Mouse (Mus musculus) gastrocnemius, adult 2 months (tissue): ENCODE results near the gene Nol4l. TPM values are rescaled to one million over a fixed set of nuclear protein-coding genes. Genes with fewer than 3 reads are reported as not detected.

ENCODE experiments used
- DNase-seq: peaks from one replicate; pipeline ENCODE4 v3.0.0; 2022
- H3K27ac ChIP-seq: fragments of 200-600 bp; 2 replicates; pipeline ENCODE4 v1.8.1; 2022; ENCODE audit warnings: mild to moderate bottlenecking
- H3K4me3 ChIP-seq: fragments of 200-600 bp; 2 replicates; pipeline ENCODE4 v1.8.1; 2022; ENCODE audit warnings: mild to moderate bottlenecking, moderate library complexity
- CTCF ChIP-seq: fragments of 200-600 bp; IDR thresholded peaks from 2 replicates; pipeline ENCODE4 v1.8.1; 2022; ENCODE audit warnings: antibody characterized with exemption, mild to moderate bottlenecking, moderate library complexity
- intact Hi-C: fragments of 180-260 bp; cut with DNase I; formaldehyde crosslinking; loops from one replicate; pipeline ENCODE4 v1.15.1; 2025
- long read RNA-seq, 2 experiments: library from polyadenylated mRNA; stranded (forward); transcript quantifications; one replicate each; pipeline ENCODE4 v2.0.0; 2021
- total RNA-seq, 2 experiments: library from RNA; stranded (reverse); gene quantifications; 2 replicates each; pipeline ENCODE4 v1.2.3; 2021

Gene Nol4l
- total RNA-seq, result 1 to 10 TPM; 1.0 to 1.2 TPM
- long read RNA-seq, experiment 1, full-length matches to known transcripts, result 1 of 4 reads
- long read RNA-seq, experiment 1, partial matches to known transcripts, result 2 of 4 reads
- long read RNA-seq, experiment 1, other reads (novel, unspliced or antisense), result 1 of 4 reads
- long read RNA-seq, experiment 2, result 0 reads

DNA sequence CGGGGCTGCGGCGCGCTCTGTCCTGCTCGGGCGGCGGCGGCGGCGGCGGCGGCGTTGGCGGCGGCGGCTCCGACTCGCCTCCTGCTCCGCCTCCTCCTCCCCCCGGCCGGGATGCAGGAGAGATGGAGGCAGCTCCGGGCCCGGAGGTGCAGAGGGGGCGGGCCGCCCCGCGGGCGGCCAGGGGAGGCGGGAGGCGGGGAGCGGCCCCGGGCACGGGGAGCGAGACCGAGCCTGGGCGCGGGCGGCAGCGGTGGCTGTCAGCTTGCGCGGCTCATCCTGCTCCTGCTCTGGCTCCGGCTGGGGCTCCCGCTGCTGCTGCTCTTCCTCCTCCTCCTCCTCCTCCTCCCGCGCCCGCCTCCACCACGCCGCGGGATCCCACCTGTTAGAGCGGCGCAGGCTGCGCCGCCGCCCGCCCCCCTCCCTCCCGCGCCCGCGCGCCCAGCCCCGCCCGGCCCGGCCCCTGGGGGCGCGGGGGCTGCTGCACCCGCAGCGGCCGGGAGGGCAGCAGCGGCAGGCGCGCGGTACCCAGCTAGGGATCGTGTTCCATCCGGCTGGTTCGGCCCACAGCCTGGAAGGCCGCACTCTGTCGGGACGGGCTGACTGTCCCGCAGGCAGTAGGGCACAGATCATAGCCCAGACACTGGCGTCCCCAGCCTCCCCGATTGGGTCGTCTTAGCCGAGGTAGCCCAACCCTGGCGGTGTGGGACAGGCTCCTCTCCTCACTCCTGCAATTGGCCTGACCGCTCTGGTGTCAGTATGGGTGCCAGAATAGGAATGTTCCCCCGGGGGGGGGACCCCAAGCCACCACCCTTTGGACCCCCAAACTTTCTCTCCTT lies at the start of gene Nol4l:
Nol4l (minus strand) TSS at position 41 of the 836 bp plus-strand sequence.
- H3K4me3 ChIP-seq, result peak within 1 kb of the TSS; percentile 85
- H3K27ac ChIP-seq, result no peak within 1 kb of the TSS
- intact Hi-C loops, result no loop called here
- no peak for TF ChIP-seq CTCF
- peak; percentile 52 for DNase-seq

DNA sequence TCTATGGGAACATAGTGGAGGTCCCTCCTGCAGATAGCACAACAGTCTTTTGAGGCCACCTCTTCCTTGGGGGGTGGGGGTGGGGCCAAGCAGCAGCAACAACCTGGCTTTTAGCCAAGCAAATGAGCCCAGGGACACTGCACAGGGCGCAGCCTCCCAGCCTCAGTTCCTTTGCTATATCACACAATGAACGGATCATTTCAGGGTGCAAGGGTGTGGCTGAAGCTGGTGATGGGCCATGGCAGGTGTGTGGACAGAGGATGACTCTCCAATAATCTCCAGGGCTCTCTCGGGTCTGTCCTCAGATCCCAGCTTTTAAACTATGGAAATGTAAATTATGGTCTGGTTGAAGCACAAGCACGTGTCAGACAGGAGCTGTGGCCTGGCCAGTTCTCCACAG lies 47.4 kb upstream of the Nol4l start:
- Histone ChIP-seq H3K4me3 (no peak overlapping the region), H3K27ac (no peak overlapping the region)
- no peak for DNase-seq
- no peak for TF ChIP-seq CTCF
- intact Hi-C loops, result no loop called here

DNA sequence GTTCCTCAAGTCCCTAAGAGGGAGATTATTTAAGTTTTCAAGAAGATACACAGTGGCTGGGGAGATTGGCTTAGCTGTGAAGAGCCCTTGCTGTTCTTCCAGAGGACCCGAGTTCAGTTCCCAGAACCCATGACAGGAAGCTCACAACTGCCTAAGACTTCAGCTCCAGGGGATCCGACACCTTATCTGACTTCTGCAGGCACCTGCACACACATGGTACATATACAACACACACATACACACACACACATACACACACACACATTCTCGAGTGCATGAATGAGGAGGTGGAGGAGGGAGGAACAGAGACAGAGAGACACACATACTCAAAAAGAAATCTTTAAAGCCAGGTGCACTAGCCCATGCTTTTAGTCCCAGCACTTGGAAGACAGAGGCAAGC lies 46.4 kb upstream of the Nol4l start:
- DNase-seq, result no peak
- H3K27ac ChIP-seq, result no peak overlapping the region
- intact Hi-C loops, result no loop called here

DNA sequence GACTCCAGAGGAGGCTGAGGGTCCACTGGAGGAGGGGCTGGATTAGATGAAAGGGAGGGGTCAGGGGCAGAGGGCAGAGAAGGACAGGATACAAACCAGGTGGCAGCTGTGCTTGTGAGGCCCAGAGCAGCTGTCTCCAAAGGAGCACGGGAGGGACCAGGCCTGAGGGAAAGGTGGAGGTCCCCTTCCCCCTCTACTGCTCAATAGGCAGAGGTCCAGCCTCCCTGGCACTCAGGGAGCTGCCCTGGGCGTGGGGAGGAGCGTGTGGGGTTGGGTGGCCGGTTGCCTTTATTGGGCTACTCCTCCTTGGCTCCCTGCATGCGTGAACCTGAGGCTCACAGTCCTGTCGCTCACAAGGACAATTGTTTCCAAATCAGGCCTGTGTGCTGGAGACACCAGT lies 45.8 kb upstream of the Nol4l start:
- intact Hi-C loops, result no loop called here
- H3K27ac ChIP-seq, result no peak overlapping the region
- DNase-seq, result no peak
- no peak for TF ChIP-seq CTCF
- H3K4me3 ChIP-seq, result no peak overlapping the region

More for the DNA sequence above, 46.4 kb upstream of the Nol4l start:
- no peak overlapping the region for H3K4me3 ChIP-seq
- TF ChIP-seq CTCF, result no peak

DNA sequence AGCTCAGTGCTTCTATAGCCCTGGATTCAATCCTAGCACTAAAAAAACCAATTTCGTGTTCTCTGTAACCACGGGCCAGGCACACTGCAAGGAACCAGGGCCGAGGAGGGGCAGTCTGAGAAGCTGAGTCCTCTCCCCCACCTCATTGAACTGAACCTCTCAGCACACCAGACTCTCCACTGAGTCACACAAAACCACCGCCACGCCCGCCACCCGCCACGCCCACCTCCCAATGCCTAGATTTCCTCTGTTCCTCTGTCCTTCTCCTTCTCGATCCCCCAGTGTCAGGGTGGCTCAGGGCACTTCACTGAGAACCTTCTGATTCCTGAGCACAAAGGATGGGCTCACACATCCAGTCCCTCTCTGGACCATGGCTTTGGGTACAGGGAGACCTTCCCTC lies 43.3 kb upstream of the Nol4l start:
- no peak for TF ChIP-seq CTCF
- DNase-seq, result no peak
- Histone ChIP-seq H3K4me3 (no peak overlapping the region), H3K27ac (no peak overlapping the region)
- intact Hi-C loops, result no loop called here

DNA sequence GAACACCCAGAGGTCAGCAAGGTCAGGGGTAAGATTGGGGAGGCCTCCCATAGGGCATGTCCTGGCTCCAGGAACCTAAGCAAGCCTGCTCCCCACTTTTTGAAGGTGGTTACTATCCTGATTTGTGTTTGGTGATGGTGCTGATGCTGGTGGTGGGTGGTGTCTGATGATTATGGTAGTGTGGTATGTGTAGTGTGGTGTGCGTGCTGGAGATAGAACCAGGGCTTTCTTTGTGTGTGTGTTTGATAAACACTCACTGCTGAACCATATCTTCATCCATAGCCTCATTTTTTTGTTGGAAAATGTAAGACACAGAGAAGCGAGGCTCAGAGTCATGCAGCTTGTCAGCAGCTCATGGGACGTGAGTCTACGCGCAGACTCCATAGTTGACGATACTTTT lies 38.8 kb upstream of the Nol4l start:
- intact Hi-C loops, result no loop called here
- DNase-seq, result no peak
- TF ChIP-seq CTCF, result no peak
- H3K27ac ChIP-seq, result no peak overlapping the region
- no peak overlapping the region for H3K4me3 ChIP-seq

DNA sequence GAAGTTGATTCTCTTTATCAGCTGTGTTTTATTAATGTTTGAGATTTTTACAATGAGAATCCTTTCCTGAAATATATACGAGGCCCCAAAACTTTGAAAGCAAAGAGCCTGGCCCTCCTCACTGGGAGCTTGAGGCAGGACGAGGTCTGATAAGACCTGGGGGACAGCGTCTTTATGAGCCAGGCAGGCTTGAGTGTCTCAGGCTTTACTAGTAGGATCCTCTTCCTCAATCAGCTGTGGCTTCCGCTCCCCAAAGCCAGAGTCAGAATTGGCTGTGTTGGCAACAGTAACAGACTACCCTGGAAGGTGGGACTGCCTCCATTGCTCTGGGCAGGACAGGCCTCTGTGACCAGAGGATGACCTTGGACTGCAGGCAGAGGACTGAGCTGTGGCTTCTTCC lies 38.2 kb upstream of the Nol4l start:
- no peak overlapping the region for H3K4me3 ChIP-seq
- no peak for DNase-seq
- no peak overlapping the region for H3K27ac ChIP-seq
- no peak for TF ChIP-seq CTCF
- intact Hi-C loops, result no loop called here

DNA sequence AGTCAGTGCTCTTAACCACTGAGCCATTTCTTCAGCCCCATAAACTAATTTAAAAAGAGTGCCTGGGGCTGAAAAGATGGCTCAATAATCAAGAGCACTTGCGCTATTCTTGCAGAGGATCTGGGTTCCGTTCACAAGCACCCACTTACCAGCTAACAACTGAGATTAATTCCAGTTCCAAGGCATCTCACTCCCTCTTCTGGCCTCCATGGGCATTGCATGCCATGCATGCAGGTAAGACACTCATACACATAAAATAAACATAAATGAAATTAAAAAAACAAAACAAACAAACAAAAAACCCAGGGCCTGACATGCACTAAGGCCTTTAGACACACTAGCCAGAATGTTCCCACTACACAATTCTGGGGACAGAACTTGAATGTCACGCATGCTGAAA lies 34.6 kb upstream of the Nol4l start:
- DNase-seq, result no peak
- intact Hi-C loops, result no loop called here
- Histone ChIP-seq H3K4me3 (no peak overlapping the region), H3K27ac (no peak overlapping the region)
- peak; percentile 48 for TF ChIP-seq CTCF

DNA sequence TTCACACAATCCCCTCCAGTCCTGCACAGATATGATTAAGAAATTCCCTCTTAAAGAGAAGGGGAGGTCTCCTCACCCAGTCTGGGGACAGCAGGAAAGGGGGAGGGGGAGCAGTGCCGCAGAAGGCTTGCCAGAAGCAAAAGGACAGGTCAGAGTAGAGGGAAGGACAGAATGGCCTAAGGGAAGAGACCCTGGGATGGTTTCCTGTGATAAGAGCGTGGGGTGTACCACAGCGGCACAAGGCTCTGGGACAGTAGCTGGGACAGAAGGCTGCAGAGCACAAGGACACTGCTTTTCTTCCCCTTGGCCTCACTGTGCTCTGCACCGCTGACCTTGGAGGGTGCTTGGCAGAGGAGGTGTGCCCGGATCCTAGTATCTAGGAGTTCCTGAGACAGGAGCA lies 31.8 kb upstream of the Nol4l start:
- H3K4me3 ChIP-seq, result no peak overlapping the region
- no peak overlapping the region for H3K27ac ChIP-seq
- intact Hi-C loops, result no loop called here
- no peak for DNase-seq
- no peak for TF ChIP-seq CTCF

DNA sequence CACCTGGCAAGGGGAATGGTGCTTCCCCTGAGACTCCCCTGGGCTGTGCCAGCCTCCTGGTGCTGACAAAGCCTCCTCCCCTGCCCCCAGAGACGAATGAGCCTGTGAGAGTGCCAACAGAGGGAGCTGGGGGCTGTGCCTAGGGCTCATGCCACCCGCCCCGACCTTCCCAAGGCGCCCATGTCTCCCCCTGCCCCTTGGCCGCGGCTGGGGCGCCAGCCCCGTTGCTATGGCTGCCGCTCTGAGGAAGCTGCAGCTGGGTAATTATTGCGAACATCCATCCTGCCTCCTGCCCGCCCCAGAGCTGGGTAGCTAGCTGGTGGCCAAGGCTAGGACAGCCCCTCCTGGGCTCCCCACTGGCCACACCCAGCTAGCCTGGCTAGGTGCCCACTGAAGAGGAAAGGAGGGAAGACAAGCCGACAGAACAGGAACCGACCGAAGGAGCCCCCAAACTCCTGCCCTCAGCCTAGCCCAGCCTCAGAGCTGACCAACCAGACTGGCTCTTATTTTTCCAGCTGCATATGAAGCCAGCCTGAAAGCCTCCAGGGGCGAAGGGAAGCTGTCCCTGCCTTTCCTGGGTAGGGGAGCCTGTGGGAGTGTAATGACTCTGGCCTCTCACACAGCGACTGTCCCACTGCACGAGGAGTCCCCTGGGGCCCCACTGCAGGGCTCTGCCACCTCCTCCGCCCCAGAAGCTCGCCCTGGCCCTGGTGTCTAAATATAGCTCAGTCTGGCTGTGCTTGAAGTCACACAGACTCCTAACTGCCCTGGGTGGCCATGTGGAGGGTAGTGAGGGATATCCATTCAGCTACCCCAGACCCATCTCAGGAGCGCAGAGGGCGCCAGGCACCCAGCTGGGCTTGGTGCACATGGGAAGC lies 31.1 kb upstream of the Nol4l start:
- intact Hi-C loops, result no loop called here
- no peak for TF ChIP-seq CTCF
- DNase-seq, result peak; percentile 67
- H3K4me3 ChIP-seq, result peak overlapping the region; percentile 49
- H3K27ac ChIP-seq, result no peak overlapping the region

DNA sequence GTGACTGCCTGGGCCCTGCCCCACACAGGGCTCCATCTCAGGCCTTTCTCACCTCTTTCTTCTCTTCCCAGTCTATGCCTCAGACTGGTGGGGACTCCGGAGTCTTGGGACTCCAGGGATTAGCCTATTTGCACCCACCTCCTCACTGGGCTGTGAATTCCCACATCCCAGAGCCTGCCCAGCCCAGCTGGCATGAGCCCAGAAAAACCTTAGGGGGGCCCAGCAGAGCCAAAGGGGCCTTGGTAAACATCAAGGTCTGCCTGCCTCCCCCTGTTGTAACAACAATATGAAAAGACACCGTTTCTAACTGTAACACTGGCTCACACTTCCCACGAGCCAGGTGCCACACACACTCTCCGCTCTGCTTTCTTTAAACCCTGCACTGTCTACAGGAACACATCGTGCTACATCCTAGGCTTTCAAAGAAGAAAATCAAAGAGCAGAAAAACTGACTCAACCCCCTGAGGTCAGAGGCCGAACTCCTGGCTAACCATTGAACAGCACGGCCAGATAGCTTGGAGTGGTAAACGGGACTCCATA lies 29.9 kb upstream of the Nol4l start:
- H3K4me3 ChIP-seq, result no peak overlapping the region
- no peak for TF ChIP-seq CTCF
- no peak overlapping the region for H3K27ac ChIP-seq
- no peak for DNase-seq
- intact Hi-C loops, result no loop called here

DNA sequence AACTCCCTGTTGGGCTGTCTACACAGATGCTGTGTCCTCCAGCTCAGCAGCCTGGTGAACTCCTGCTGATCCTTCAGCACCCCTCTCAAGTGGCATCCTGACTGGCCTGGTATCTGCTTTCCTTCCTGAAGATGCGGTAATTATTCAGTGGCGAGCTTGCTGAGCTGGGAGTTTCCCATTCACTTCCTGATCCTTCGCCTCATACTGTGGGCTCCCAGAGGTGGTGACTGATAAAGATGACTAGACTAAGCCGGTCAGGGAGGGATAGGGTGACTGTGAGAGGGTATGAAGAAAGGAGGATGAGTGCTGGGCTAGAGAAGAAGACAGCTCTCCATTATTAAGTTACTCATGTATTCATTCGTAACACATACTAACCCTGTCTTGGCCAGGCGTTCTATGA lies 28.7 kb upstream of the Nol4l start:
- no peak overlapping the region for H3K27ac ChIP-seq
- no peak for TF ChIP-seq CTCF
- no peak overlapping the region for H3K4me3 ChIP-seq
- no peak for DNase-seq
- intact Hi-C loops, result no loop called here

DNA sequence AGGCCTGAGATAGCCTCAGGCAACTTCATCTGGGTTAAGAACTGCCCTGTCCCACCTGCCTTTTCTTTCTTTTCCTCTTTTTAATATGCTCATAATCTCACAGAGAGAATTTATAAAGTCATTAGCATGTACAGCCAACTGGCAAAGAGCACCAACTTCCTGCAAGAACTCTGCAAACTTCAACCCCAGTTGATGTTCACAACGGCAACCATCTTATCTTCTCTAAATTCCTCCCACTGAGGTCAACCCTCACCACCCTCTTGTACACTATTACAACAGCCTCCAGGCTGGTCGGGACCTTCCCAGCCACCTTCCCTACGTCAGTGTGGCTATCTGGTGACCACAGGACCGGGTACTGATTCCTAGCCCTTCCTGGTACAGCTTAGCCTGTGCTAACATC lies 27.5 kb upstream of the Nol4l start:
- no peak for TF ChIP-seq CTCF
- Histone ChIP-seq H3K27ac (no peak overlapping the region), H3K4me3 (no peak overlapping the region)
- no peak for DNase-seq
- intact Hi-C loops, result no loop called here
